Mouse (Mus musculus): ENCODE data around the gene Six2.

DNA sequence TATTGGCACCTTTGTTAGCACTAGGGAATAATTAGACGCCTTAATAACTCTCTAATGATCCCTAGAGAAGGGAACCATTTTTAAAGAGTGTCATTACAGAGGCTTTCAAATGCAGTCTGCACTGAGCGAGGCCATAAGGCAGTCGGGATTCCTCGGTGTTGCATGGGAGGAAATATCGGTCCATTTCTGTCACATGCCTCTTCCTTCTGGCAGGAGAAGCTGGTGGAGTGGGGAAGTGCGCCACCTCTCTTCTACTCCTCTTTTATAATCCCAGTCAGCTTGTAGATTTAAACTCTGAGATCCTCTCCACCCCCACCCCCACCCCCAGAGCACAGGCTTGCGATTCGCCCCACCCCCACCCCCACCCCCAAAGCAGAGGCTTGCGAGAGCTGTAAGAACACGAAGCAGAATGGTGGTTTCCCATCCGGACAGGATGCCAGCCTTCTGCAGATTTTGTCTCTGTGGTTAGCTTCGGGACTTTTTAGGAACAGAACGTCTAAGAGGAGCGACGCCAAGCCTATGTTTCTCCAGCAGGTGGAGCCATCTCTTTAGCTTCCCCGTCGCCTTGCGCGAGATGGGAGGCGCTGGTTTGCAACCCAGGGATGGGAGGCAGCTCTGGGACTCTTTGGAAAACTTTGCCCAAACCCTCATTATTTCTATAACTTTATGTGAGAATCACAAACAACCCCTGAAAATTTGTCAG is 23.3 kb downstream of the Six2 start:
- TF ChIP-seq CTCF (IDR thresholded peaks at IDR 0.05; ENCODE audit: control insufficient read depth, insufficient read depth, insufficient read length) (peak; percentile 59), USF1 (IDR thresholded peaks at IDR 0.05; ENCODE audit: low read depth) (no peak), MAX (IDR thresholded peaks at IDR 0.05) (no peak), CEBPB (IDR thresholded peaks at IDR 0.05; ENCODE audit: low read depth) (no peak)
